Mouse (Mus musculus): Measurements from ENCODE around the gene Lypd8. TPM values are rescaled to one million over a fixed set of nuclear protein-coding genes. Genes with fewer than 3 reads are reported as not detected.
"Not testable (repeated sequence)": the region's sequence is repeated elsewhere in the genome, so short reads cannot be mapped to it uniquely, and the experiment has no call there.

Lypd8 gene
- polyA plus RNA-seq, 1 experiment = not detected

DNA sequence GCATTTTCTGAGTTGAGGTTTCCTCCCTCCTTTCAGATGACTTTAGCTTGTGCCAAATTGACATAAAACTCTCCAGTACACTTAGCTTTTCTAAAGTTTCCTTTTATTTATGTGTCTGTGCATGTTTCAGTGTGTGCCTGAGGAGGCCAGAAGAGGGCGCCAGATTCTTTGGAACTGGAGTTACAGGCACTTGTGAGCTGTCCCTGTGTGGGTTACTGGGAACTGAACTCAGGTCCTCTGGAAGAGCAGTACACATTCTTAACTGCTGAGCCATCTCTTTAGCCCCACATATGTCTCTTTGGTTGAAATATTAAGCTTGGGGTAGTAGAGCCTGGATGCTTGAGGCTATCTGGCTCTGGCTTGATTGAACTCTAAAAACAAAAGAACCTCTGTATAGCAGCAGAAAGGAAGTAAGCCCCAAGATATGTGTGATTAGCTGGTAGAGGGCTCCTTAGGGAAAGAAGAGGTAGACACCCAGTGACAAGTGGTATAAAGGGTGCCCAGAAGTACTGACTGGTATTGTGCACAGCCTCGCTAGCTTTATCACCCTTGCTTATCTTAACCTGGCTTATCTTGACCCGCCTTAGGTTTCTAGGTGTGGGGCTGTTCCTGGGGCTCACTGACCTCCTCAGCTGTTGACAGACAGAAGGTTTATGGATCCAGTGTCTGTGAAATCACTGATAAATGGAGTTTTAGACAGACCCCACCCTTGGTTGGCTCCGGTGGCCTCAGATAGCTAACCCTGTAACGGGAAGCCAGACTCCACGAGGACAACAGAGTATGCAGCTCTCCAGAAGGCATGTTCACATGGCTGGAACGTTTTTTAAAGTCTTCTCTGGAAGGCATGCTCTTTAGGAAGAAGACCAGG lies 25.9 kb upstream of the Lypd8 start:
- no peak overlapping the region for H3K4me3 ChIP-seq (ENCODE audit: insufficient read depth, low read length)
- no peak overlapping the region for H3K27ac ChIP-seq (ENCODE audit: insufficient read depth, low read length)
- no peaks in the 10 kb centered on the region for H3K4me1 ChIP-seq (ENCODE audit: control insufficient read depth, insufficient read depth, low read length)
- TF ChIP-seq CTCF (IDR thresholded peaks at IDR 0.05; ENCODE audit: borderline replicate concordance, insufficient read depth, low read length) (no peak), POLR2A (IDR thresholded peaks at IDR 0.05; ENCODE audit: low read depth, low read length) (no peak)

- Histone ChIP-seq H3K4me1 (ENCODE audit: control insufficient read depth, insufficient read depth, low read length) (no peaks in the 10 kb centered on the region), H3K27ac (ENCODE audit: insufficient read depth, low read length) (no peak overlapping the region), H3K4me3 (ENCODE audit: insufficient read depth, low read length) (no peak overlapping the region)
- no peak for TF ChIP-seq POLR2A (IDR thresholded peaks at IDR 0.05; ENCODE audit: low read depth, low read length)
Observed at GRCm38 (mm10) chr11:58353709-58354108, 25.1 kb upstream of the Lypd8 start.

DNA sequence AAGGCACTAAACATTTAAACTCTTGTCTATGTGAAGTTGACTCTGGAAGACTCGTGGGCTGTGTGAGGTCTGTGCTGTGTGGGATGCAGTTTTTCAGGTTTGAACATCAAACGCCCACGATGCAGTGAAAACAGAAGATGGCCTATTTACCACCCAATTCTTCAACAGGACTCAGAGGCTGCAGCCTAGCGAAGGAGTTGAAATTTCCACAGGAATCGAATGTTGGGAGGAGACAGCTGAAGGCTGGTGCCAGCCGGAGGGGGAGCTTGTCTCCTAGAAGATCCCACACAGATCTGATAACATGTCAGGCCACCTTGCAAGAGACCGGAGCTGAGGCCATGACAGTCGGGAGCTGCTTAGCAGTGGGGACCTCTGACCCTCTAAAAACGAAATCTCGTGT lies 24.4 kb upstream of the Lypd8 start:
- TF ChIP-seq POLR2A (IDR thresholded peaks at IDR 0.05; ENCODE audit: low read depth, low read length) (no peak), CTCF (IDR thresholded peaks at IDR 0.05; ENCODE audit: borderline replicate concordance, insufficient read depth, low read length) (no peak)
- no peak overlapping the region for H3K4me3 ChIP-seq (ENCODE audit: insufficient read depth, low read length)
- no peaks in the 10 kb centered on the region for H3K4me1 ChIP-seq (ENCODE audit: control insufficient read depth, insufficient read depth, low read length)
- H3K27ac ChIP-seq (ENCODE audit: insufficient read depth, low read length) = no peak overlapping the region

DNA sequence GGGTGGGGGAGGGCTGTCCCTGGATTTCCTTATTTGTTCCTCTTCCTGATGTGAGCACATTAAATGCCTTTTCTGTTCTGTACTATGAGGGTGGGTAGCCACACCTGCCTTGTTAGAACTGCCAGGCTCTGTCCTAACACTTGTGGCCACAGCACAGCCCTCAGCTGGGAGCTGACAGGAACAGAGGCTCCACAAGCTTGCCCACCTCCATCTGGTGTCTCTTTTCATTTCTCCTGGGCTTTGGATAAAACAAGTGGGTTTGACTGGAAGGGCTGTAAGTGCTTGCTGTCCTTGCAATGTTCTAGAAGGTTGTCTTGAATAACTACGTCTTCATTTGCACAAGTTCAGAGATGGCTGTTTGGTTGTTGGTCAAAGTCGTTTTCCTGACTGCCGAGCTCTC lies 23.9 kb upstream of the Lypd8 start:
- Histone ChIP-seq H3K4me1 (ENCODE audit: control insufficient read depth, insufficient read depth, low read length) (no peaks in the 10 kb centered on the region), H3K27ac (ENCODE audit: insufficient read depth, low read length) (no peak overlapping the region), H3K4me3 (ENCODE audit: insufficient read depth, low read length) (no peak overlapping the region)
- no peak for TF ChIP-seq CTCF (IDR thresholded peaks at IDR 0.05; ENCODE audit: borderline replicate concordance, insufficient read depth, low read length)
- TF ChIP-seq POLR2A (IDR thresholded peaks at IDR 0.05; ENCODE audit: low read depth, low read length) = no peak

DNA sequence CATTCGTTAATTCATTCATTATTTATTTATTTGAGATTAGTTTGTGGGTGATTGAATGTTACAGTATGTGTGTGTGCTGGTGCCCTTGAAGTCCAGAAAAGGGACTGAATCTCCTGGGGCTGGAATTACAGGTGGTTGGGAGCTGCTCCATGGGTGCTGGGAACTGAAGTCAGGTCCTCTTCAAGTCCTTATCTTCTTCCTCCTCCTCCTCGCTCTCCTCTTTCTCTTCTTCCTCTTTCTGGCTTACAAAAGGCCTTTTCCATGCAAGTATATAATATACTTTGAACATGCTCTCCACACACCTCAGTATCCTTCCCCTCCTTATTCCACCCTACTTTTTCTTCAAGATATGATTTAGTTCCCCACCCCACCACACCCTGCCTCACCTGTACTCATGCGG lies 21.8 kb upstream of the Lypd8 start:
- Histone ChIP-seq H3K27ac (ENCODE audit: insufficient read depth, low read length) (no peak overlapping the region), H3K4me3 (ENCODE audit: insufficient read depth, low read length) (no peak overlapping the region), H3K4me1 (ENCODE audit: control insufficient read depth, insufficient read depth, low read length) (no peaks in the 10 kb centered on the region)
- TF ChIP-seq CTCF (IDR thresholded peaks at IDR 0.05; ENCODE audit: borderline replicate concordance, insufficient read depth, low read length) = no peak
- TF ChIP-seq POLR2A (IDR thresholded peaks at IDR 0.05; ENCODE audit: low read depth, low read length) = no peak

- Histone ChIP-seq H3K27ac (ENCODE audit: insufficient read depth, low read length) (no peak overlapping the region), H3K4me1 (ENCODE audit: control insufficient read depth, insufficient read depth, low read length) (no peaks in the 10 kb centered on the region), H3K4me3 (ENCODE audit: insufficient read depth, low read length) (no peak overlapping the region)
- TF ChIP-seq CTCF (IDR thresholded peaks at IDR 0.05; ENCODE audit: borderline replicate concordance, insufficient read depth, low read length) (no peak), POLR2A (IDR thresholded peaks at IDR 0.05; ENCODE audit: low read depth, low read length) (no peak)
Observed at GRCm38 (mm10) chr11:58357844-58358534, 20.9 kb upstream of the Lypd8 start.

GRCm38 (mm10) chr11:58362562-58362961 lies 16.3 kb upstream of the Lypd8 start:
- H3K4me3 ChIP-seq (ENCODE audit: insufficient read depth, low read length); H3K4me1 ChIP-seq (ENCODE audit: control insufficient read depth, insufficient read depth, low read length); H3K27ac ChIP-seq (ENCODE audit: insufficient read depth, low read length): not testable (repeated sequence)

DNA sequence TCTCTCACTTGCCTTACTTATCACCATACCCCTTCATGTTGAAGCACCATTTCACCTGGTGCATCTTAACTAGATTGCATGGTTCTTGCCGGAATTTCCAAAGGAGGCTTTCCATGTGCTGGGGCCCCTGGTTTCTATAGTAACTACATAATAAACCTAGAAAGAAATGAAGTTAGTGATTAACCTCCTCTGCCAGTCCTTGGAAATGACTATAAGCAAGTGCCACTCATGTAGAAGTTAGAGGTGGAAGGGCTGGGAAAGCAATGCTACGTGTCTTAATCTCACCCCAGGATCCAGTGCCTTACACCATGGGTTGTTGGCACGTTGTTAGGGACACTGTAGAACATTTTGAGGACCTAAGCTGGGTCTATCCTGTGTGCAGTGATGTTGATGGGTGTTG lies 14.4 kb upstream of the Lypd8 start:
- TF ChIP-seq CTCF (IDR thresholded peaks at IDR 0.05; ENCODE audit: borderline replicate concordance, insufficient read depth, low read length) (no peak), POLR2A (IDR thresholded peaks at IDR 0.05; ENCODE audit: low read depth, low read length) (no peak)

DNA sequence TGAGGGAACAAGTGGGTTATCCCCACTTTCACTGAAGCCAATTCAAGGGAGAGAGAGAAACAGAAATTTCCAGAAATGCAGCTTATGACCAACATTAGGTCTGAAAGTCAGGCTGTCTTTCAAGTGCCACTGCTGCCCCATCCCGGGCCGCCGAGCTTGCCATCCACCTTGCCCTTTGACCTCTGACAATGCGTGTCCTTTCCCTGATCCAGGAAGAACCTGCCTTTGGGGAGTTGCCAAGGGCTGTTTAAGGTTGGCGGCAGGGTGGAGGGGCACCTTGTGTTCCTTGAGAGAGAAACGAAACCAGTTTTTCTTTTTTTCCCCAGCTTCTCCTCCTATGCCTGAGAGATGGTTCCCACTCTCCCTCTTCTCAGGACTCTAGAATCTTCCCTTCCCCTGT lies 12.7 kb upstream of the Lypd8 start:
- not testable (repeated sequence) for H3K4me1 ChIP-seq (ENCODE audit: control insufficient read depth, insufficient read depth, low read length); H3K4me3 ChIP-seq (ENCODE audit: insufficient read depth, low read length); H3K27ac ChIP-seq (ENCODE audit: insufficient read depth, low read length)

More for the DNA sequence above, 14.4 kb upstream of the Lypd8 start:
- no peaks in the 10 kb centered on the region for H3K4me1 ChIP-seq (ENCODE audit: control insufficient read depth, insufficient read depth, low read length)
- H3K27ac ChIP-seq (ENCODE audit: insufficient read depth, low read length) = no peak overlapping the region
- H3K4me3 ChIP-seq (ENCODE audit: insufficient read depth, low read length) = no peak overlapping the region

DNA sequence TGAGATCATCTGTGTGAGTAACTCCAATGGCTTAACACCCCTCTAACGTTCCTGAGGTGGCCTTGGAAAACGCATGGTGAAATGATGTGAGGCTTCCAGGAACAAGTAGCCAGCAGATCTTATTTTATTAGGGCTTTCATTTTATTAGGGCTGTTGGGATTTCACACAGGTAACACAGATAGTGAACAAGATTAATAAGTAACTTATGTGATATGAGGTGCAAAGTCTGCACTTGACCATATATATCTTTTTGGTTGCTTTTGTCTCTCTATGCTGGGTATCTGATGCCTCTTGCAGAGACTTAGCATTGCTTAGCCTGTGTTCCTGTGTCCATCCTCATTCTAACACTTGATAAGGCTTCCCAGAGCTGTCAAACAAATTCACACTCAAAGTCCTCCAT lies 1.6 kb upstream of the Lypd8 start:
- Histone ChIP-seq H3K4me3 (ENCODE audit: insufficient read depth, low read length) (no peak overlapping the region), H3K27ac (ENCODE audit: insufficient read depth, low read length) (no peak overlapping the region), H3K4me1 (ENCODE audit: control insufficient read depth, insufficient read depth, low read length) (no peaks in the 10 kb centered on the region)
- TF ChIP-seq CTCF (IDR thresholded peaks at IDR 0.05; ENCODE audit: borderline replicate concordance, insufficient read depth, low read length) (no peak), POLR2A (IDR thresholded peaks at IDR 0.05; ENCODE audit: low read depth, low read length) (no peak)

Measured in embryonic fibroblast, embryonic 13.5 days (primary cell).